Mouse (Mus musculus) heart, adult 2 months (tissue): Measurements from ENCODE around the gene Glt8d2.

Experiments used
- CTCF ChIP-seq: fragments of 200-600 bp; IDR thresholded peaks from 2 replicates; pipeline ENCODE4 v1.8.1; 2022; ENCODE audit warnings: antibody characterized with exemption, mild to moderate bottlenecking, moderate library complexity
- EP300 ChIP-seq: fragments of 200-500 bp; IDR thresholded peaks from 2 replicates; pipeline ENCODE4 v1.6.1; 2011; ENCODE audit warnings: low read depth, low read length, control low read depth; ENCODE audit not compliant: insufficient read depth
- POLR2A ChIP-seq: fragments of 200-500 bp; IDR thresholded peaks from 2 replicates; pipeline ENCODE4 v1.6.1; 2011; ENCODE audit warnings: mild to moderate bottlenecking, low read depth, low read length, control low read depth; ENCODE audit not compliant: insufficient read depth

GRCm38 (mm10) chr10:82622235-82622634 lies 68.2 kb downstream of the Glt8d2 start:
- TF ChIP-seq CTCF, result no peak
- TF ChIP-seq POLR2A, result no peak
- no peak for TF ChIP-seq EP300
